In the genomic region with DNA sequence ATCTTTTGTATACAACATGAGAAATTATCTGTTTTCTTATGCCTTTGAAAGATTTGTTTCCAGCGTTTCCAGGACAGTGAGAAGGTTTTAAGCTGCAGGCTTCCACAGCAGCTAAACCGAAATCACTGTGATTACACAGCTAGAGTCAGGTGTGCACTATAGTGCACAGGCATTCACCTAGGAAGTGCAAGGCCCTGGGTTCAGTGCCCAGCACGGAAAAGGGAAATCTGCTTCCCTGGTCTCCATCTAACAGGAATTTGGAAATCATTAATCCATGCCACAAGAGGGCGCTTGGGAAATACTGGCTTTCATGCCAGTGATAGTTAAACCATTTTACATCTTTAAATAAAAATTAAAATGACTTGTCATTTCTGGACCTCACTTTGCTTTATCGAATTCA, we compare ENCODE assay signal across 9 mouse cellular contexts. TPM values are rescaled to one million over a fixed set of nuclear protein-coding genes. Genes with fewer than 3 reads are reported as not detected.
DNase-seq lines count a peak whose midpoint lies in the region; ATAC-seq lines count a peak whose summit lies in the region.
"Had no signal": no experiment of that assay in that cellular context is flagged by ENCODE, and none has a peak within 500 bp of the region (broad histone marks: within the 10 kb centered on the region; RNA-seq: fewer than 3 reads in every experiment).

No protein-coding gene starts in this region.

- H3K4me1 ChIP-seq in heart, embryonic 10.5 days = peaks cover 6% of the 10 kb centered on the region; the same call in 1 of the 2 replicates
- no peaks in the 10 kb centered on the region for H3K4me1 ChIP-seq in midbrain, embryonic 14.5 days (ENCODE audit: control insufficient read depth, insufficient read depth, low read length)
- no peaks in the 10 kb centered on the region; the same call in 1 of the 2 replicates for H3K4me1 ChIP-seq in midbrain, embryonic 13.5 days (replicated peaks)

- H3K27ac ChIP-seq in heart, embryonic 10.5 days = no peak overlapping the region
- H3K27ac ChIP-seq in midbrain, embryonic 14.5 days (replicated peaks; ENCODE audit: low read depth, low read length) = no peak overlapping the region
- H3K27ac ChIP-seq in midbrain, embryonic 13.5 days = no peak overlapping the region
- H3K27ac ChIP-seq: limb, embryonic 12.5 days had no signal

- DNase-seq in heart, adult 18-20 months = peak; percentile 28 to 66
- DNase-seq in heart, embryonic 10.5 days (ENCODE audit: low spot score) = no peak
- DNase-seq in midbrain, embryonic 14.5 days = peak; percentile 86
- peak; percentile 83 to 85 for DNase-seq in cerebellum, postnatal 14 days
- peak; percentile 68 for DNase-seq in lung, postnatal 14 days
- DNase-seq in T-cell, adult 2 months (ENCODE audit: low spot score) = no peak

- no peak for ATAC-seq in midbrain, embryonic 14.5 days (ENCODE audit: low FRiP score, low TSS enrichment)
- no peak for ATAC-seq in midbrain, embryonic 13.5 days
- no peak for ATAC-seq in megakaryocyte progenitor cell, adult 5-6 weeks (replicated peaks; ENCODE audit: poor library complexity)

- H3K36me3 ChIP-seq in heart, embryonic 10.5 days = no peaks in the 10 kb centered on the region
- no peaks in the 10 kb centered on the region for H3K36me3 ChIP-seq in midbrain, embryonic 14.5 days (ENCODE audit: control insufficient read depth, insufficient read depth, low read length)
- no peaks in the 10 kb centered on the region for H3K36me3 ChIP-seq in midbrain, embryonic 13.5 days
- H3K36me3 ChIP-seq: limb, embryonic 12.5 days had no signal

- H3K27me3 ChIP-seq in heart, embryonic 10.5 days (ENCODE audit: insufficient read depth, poor library complexity, severe bottlenecking) = no peaks in the 10 kb centered on the region
- no peaks in the 10 kb centered on the region for H3K27me3 ChIP-seq in midbrain, embryonic 14.5 days (ENCODE audit: control insufficient read depth, insufficient read depth, low read length)
- H3K27me3 ChIP-seq in midbrain, embryonic 13.5 days = no peaks in the 10 kb centered on the region; the same call in 1 of the 2 replicates
- H3K27me3 ChIP-seq: limb, embryonic 12.5 days had no signal

- H3K9ac ChIP-seq in midbrain, embryonic 14.5 days (replicated peaks; ENCODE audit: low read length) = no peak overlapping the region
- H3K9ac ChIP-seq in midbrain, embryonic 13.5 days (replicated peaks) = no peak overlapping the region
- H3K9ac ChIP-seq: limb, embryonic 12.5 days had no signal

- WGBS in heart, embryonic 10.5 days = 33% methylated on average over 5 of the region's 5 CpGs
- WGBS in midbrain, embryonic 14.5 days = 39% methylated on average over 5 of the region's 5 CpGs
- 41% methylated on average over 5 of the region's 5 CpGs for WGBS in midbrain, embryonic 13.5 days

- H3K9me3 ChIP-seq in heart, embryonic 10.5 days = no peaks in the 10 kb centered on the region
- no peaks in the 10 kb centered on the region for H3K9me3 ChIP-seq in midbrain, embryonic 14.5 days (ENCODE audit: control insufficient read depth, low read length)
- no peaks in the 10 kb centered on the region for H3K9me3 ChIP-seq in midbrain, embryonic 13.5 days
- H3K9me3 ChIP-seq: limb, embryonic 12.5 days had no signal

- no peak overlapping the region for H3K4me2 ChIP-seq in midbrain, embryonic 14.5 days (ENCODE audit: low read length)
- no peak overlapping the region for H3K4me2 ChIP-seq in midbrain, embryonic 13.5 days (replicated peaks)
- H3K4me2 ChIP-seq: limb, embryonic 12.5 days had no signal

- no peak overlapping the region for H3K4me3 ChIP-seq in heart, embryonic 10.5 days
- no peak overlapping the region for H3K4me3 ChIP-seq in midbrain, embryonic 14.5 days (replicated peaks; ENCODE audit: low read depth, low read length)
- no peak overlapping the region for H3K4me3 ChIP-seq in midbrain, embryonic 13.5 days (replicated peaks)
- H3K4me3 ChIP-seq: limb, embryonic 12.5 days had no signal

RNA-seq across cellular contexts. Expression of a gene that starts 44.0 kb away (rescaled TPM):
- total RNA-seq in heart, adult 18-20 months (2021) = 10 to 100 TPM; 11.0 to 11.3 TPM
- polyA plus RNA-seq in heart, embryonic 10.5 days (2016; fragmentation: Nextera tagmentation; extraction: Ambion mirVana) = 63.1 and 110 TPM in 2 replicates
- 32.5 and 53.9 TPM in 2 replicates for polyA plus RNA-seq in midbrain, embryonic 14.5 days (2014; fragmentation: Nextera tagmentation; extraction: Ambion mirVana)
- polyA plus RNA-seq in midbrain, embryonic 13.5 days (2015; fragmentation: Nextera tagmentation; extraction: Ambion mirVana) = 73.8 and 76.2 TPM in 2 replicates
- 11.6 and 11.8 TPM in 2 replicates for total RNA-seq in megakaryocyte progenitor cell, adult 5-6 weeks (2015)
- total RNA-seq in megakaryocyte progenitor cell, adult 5-6 weeks (2017) = 21.6 and 21.7 TPM in 2 replicates

Comparison
In these comparisons a context has a peak if more than half of its experiments do, and no peak if none do; other contexts are left out.
1. DNase-seq: peak in heart, adult 18-20 months (2 of 2), midbrain, embryonic 14.5 days (single experiment), cerebellum, postnatal 14 days (2 of 2) and lung, postnatal 14 days (single experiment); none in heart, embryonic 10.5 days (single experiment) and T-cell, adult 2 months (single experiment).